Mouse (Mus musculus) urinary bladder, adult 18-20 months (tissue): ENCODE data around the gene Pmis2.

ENCODE experiments used
- DNase-seq, 2 experiments: peaks; one replicate each; pipeline ENCODE4 v3.0.0; 2022; ENCODE audit warnings: low spot score in 2 of 2, mixed read lengths in 2 of 2

Pmis2 gene

GRCm38 (mm10) chr7:30633762-30634412 is 37.5 kb downstream of the Pmis2 start:
- DNase-seq, result no peak

- no peak for DNase-seq
Measured at GRCm38 (mm10) chr7:30629013-30629412, 42.4 kb downstream of the Pmis2 start.

DNA sequence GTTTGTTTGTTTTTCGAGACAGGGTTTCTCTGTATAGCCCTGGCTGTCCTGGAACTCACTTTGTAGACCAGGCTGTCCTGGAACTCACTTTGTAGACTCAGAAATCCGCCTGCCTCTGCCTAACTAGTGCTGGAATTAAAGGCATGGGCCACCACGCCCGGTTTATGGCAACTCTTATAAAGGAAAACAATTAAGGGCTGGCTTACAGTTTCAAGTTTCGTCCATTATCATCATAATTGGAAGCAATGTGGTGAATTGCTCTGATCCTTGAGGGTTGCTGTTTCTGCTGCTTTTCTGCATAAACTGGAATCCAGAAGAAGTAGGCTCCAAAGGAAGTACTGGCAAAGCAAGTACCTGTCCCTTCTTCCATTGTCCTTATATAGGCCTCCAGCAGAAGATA is 44.8 kb downstream of the Pmis2 start:
- DNase-seq, result no peak

DNA sequence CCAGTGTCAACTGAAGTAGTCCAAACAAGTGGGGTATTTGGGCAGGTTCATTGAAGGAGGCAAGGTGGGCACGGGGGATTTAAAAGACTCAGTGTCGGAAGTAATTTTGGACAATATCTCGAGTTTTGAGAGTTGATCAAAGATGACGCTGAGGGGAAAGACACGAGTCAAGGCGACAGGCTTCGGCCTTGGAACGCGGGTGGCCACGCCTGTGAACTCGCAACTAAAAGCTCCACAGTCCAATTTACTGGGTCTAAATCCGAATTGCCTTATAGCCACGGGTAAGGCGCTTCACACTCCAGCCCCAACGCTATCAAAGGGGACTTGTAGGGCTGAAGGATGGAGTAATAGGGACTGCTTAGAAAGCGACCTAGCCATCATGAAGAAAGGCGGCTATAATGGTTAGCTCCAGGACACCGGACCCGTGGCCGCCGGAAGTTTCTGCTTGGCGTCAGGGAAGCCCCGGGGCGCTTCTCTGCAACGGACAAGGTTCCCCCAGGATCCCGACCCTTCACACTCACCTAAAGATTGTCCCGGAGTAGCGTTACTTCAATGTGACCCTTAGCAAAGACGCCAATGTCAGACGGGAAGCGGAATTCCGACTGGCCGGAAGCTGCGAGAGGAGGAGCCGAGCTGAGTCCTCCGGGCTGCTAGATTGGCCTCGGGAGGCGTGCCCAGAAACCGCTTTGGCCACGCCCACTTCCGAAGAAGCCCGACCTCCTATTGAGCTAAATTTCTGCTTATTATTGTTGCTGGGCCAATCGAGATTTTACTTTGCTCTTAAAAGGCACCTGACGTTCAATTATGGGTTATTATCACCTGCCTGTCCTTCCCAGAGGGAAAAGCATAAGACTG is 45.6 kb downstream of the Pmis2 start, which contains the start of gene Cox6b1:
Gene Cox6b1 (minus strand): TSS at position 622 of the 855 bp plus-strand sequence.
- DNase-seq, result peak in 1 of 2 experiments; percentile 80
